Mouse (Mus musculus) testis, adult 2 months (tissue): ENCODE data around the gene Hcfc2. TPM values are rescaled to one million over a fixed set of nuclear protein-coding genes. Genes with fewer than 3 reads are reported as not detected.

Source experiments
- H3K27ac ChIP-seq: fragments of 200-500 bp; 2 replicates; pipeline ENCODE4 v1.5.1; 2012; ENCODE audit warnings: low read depth, low read length; ENCODE audit not compliant: control insufficient read depth, insufficient read depth
- H3K27me3 ChIP-seq: fragments of 200-500 bp; 2 replicates; pipeline ENCODE4 v1.6.1; 2012; ENCODE audit warnings: mild to moderate bottlenecking, low read length, moderate library complexity; ENCODE audit not compliant: control insufficient read depth, insufficient read depth
- H3K36me3 ChIP-seq: fragments of 200-500 bp; 2 replicates; pipeline ENCODE4 v1.6.1; 2012; ENCODE audit warnings: mild to moderate bottlenecking, low read length; ENCODE audit not compliant: control insufficient read depth, insufficient read depth
- H3K4me1 ChIP-seq: fragments of 200-500 bp; 2 replicates; pipeline ENCODE4 v1.6.1; 2012; ENCODE audit warnings: low read length; ENCODE audit not compliant: control insufficient read depth, insufficient read depth
- H3K4me3 ChIP-seq: fragments of 200-500 bp; 2 replicates; pipeline ENCODE4 v1.5.1; 2012; ENCODE audit warnings: low read depth, mild to moderate bottlenecking, low read length, moderate library complexity, mixed read lengths; ENCODE audit not compliant: control insufficient read depth
- CTCF ChIP-seq: fragments of 200-500 bp; IDR thresholded peaks from 2 replicates; pipeline ENCODE4 v1.5.1; 2012; ENCODE audit warnings: low read depth, mild to moderate bottlenecking, inconsistent platforms, low read length, moderate library complexity; ENCODE audit not compliant: control insufficient read depth, insufficient read depth, insufficient replicate concordance
- POLR2A ChIP-seq: fragments of 200-500 bp; IDR thresholded peaks from 2 replicates; pipeline ENCODE4 v1.6.1; 2012; ENCODE audit warnings: low read depth, mild to moderate bottlenecking, inconsistent platforms, low read length, moderate library complexity; ENCODE audit not compliant: control insufficient read depth
- polyA plus RNA-seq: library from polyadenylated mRNA; depleted of rRNA; stranded (reverse); fragments of >200 nt; gene quantifications from 2 replicates; pipeline ENCODE4 v1.2.3, GENCODE M21; 2012

Gene Hcfc2
- polyA plus RNA-seq, 1 experiment, result 72.3 TPM

DNA sequence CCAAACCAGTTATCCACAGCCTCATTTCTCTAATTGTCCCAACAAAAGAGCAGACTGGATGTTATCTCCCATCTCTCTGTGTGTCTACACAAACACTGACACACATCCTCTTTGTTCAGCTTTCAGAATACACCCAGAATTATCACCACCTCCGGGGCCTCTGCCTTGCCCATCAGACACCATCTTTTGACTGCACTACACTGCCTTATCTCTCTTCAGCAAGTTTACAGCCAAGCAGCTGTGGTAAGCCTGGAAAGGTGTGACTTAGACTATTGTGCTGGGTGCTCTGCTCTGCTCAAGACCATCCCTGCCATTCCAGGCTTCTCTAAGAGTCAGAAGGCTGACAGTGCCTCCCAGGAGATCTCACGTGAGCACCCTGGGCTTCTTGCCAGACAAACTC is 10.5 kb upstream of the Hcfc2 start:
- TF ChIP-seq CTCF, result no peak
- TF ChIP-seq POLR2A, result no peak
- Histone ChIP-seq H3K27ac (no peak overlapping the region), H3K4me3 (no peak overlapping the region), H3K27me3 (no peaks in the 10 kb centered on the region), H3K4me1 (no peaks in the 10 kb centered on the region), H3K36me3 (no peaks in the 10 kb centered on the region)

DNA sequence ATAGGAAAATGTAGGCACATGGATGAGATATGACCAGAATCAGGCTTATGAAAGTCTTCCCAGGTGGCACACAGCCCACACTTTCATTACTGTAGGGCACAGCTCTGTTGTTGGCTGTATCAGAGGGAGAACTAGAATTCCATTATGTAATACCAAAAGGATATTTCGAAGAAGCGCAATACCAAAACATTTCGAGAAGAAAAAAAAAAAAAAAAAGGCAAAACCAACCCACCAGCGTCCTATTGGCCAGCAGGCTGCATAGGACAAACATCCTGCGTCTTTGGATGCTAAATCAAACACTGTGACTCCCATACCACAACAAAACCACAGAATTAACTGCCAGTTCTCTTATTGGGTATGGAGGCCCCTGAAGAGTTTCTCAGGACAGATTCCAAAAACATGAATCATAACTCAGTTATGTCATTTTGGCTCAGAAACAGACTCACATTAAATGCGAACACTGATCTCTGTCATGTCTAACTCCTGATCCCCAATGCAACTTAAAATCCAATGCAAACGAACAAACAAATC is 6.2 kb upstream of the Hcfc2 start:
- no peak for TF ChIP-seq POLR2A
- no peak for TF ChIP-seq CTCF
- no peak overlapping the region for H3K4me3 ChIP-seq
- no peaks in the 10 kb centered on the region for H3K36me3 ChIP-seq
- H3K4me1 ChIP-seq, result no peaks in the 10 kb centered on the region
- H3K27ac ChIP-seq, result no peak overlapping the region
- no peaks in the 10 kb centered on the region for H3K27me3 ChIP-seq

- TF ChIP-seq CTCF (no peak), POLR2A (no peak)
- H3K4me3 ChIP-seq, result no peak within 1 kb of the TSS
- no peaks in the 10 kb centered on the region for H3K36me3 ChIP-seq
- no peaks in the 10 kb centered on the region for H3K27me3 ChIP-seq
- no peak within 1 kb of the TSS for H3K27ac ChIP-seq
- no peaks in the 10 kb centered on the region for H3K4me1 ChIP-seq
These were observed 5.5 kb upstream of the Hcfc2 start, which contains the start of gene Glt8d2 for GRCm38 (mm10) chr10:82690494-82690893. TSS of gene Glt8d2 (minus strand) at chr10:82690650.

DNA sequence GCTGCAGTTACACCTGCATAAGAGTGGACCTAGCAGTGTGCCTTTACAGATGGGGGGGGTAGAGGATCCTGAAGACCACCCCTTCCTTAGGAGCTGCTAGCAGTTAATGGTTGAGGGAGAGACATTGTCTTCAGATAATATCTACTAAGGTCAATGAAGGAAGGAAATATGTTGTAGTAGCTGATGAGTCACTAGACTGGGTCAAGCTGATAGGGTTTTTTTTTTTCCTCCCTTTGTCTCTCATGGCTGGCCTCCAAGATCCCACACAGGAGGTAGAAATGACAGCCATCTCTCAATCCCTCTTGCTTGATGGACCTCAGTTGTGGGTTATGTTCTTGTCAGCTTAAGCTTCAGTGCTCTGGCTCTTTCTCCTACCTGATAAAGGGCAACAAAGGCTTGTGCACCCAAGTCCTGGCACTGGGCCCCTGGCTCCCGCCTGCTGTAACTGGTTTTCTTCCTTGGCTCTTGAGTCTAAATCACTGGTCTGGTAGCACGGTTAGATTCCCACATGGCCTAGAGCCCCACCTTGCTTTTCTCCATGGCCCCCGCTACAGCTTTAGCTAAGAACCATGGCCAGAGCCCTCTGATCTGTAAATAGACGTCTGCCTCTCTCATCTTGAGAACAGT is 606 bp downstream of the Hcfc2 start:
- TF ChIP-seq POLR2A (no peak), CTCF (no peak)
- Histone ChIP-seq H3K27me3 (no peaks in the 10 kb centered on the region), H3K4me1 (peaks cover 5% of the 10 kb centered on the region), H3K4me3 (peak overlapping the region; percentile 60), H3K27ac (no peak overlapping the region; the same call in 1 of the 2 replicates), H3K36me3 (no peaks in the 10 kb centered on the region)

- TF ChIP-seq CTCF (no peak), POLR2A (0 out of 2 replicates have a peak, but pooled peaks have one; percentile 6)
- no peaks in the 10 kb centered on the region for H3K27me3 ChIP-seq
- no peaks in the 10 kb centered on the region; the same call in 1 of the 2 replicates for H3K36me3 ChIP-seq
- peaks cover 5% of the 10 kb centered on the region for H3K4me1 ChIP-seq
- H3K27ac ChIP-seq, result no peak overlapping the region
- peak overlapping the region; percentile 41; the same call in 1 of the 2 replicates for H3K4me3 ChIP-seq
These were observed 1.4 kb downstream of the Hcfc2 start for GRCm38 (mm10) chr10:82697305-82697898.

GRCm38 (mm10) chr10:82698712-82699261 is 2.8 kb downstream of the Hcfc2 start:
- Histone ChIP-seq H3K4me1 (peaks cover 5% of the 10 kb centered on the region), H3K36me3 (no peaks in the 10 kb centered on the region; the same call in 1 of the 2 replicates), H3K27ac (peak overlapping the region; percentile 91), H3K4me3 (peak overlapping the region; percentile 90), H3K27me3 (no peaks in the 10 kb centered on the region)
- TF ChIP-seq POLR2A (peak; percentile 81), CTCF (no peak)

DNA sequence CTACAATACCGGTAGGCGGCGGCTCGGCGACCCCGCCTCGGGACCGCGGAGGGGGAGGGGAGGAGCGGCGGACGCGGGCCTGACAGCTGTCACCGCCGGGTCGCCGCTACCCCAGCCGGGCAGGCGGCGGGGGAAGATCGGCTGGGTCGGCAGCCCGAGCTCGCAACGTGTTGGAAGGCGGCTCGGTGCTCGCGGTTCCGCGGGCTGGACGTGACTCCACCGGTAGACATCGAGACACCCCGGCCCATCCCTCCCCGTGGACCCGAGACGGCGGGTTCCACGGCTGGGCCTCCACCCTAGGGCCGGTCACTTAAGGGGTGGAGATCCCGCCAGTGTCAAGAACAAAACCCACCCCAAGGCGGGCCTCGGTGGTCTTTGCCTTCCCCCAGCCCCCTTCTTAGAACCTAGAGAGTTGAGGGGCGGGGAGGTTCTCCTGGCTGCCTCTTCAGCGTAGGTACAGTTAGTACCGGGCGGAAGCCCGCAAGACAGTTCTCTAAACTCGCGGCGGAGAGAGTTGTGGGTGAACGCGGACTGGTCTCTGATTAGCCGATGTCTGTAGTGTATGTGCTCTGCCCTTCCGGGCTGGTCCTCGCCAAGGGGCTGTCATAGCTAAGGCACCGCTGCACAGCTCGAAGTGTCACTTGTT is 3.5 kb downstream of the Hcfc2 start:
- no peaks in the 10 kb centered on the region; the same call in 1 of the 2 replicates for H3K36me3 ChIP-seq
- H3K4me3 ChIP-seq, result peak overlapping the region; percentile 90
- H3K4me1 ChIP-seq, result peaks cover 5% of the 10 kb centered on the region
- H3K27me3 ChIP-seq, result no peaks in the 10 kb centered on the region
- TF ChIP-seq POLR2A, result peak; percentile 16; the same call in 1 of the 2 replicates
- no peak for TF ChIP-seq CTCF
- H3K27ac ChIP-seq, result peak overlapping the region; percentile 91
